ENCODE assay signal across 8 mouse cellular contexts in genomic region chr10:95725910-95726309, GRCm38 (mm10). TPM values are rescaled to one million over a fixed set of nuclear protein-coding genes. Genes with fewer than 3 reads are reported as not detected.
DNase-seq lines count a peak whose midpoint lies in the region; ATAC-seq lines count a peak whose summit lies in the region.

No protein-coding gene starts in this region.

- no peak overlapping the region for H3K9ac ChIP-seq in neural tube, embryonic 15.5 days (replicated peaks)
- H3K9ac ChIP-seq in heart, embryonic 14.5 days (ENCODE audit: low read length): peak overlapping the region; percentile 41; the same call in 1 of the 2 replicates

- no peak for ATAC-seq in neural tube, embryonic 15.5 days (ENCODE audit: low FRiP score)
- ATAC-seq in heart, embryonic 14.5 days (ENCODE audit: insufficient number of reproducible peaks, insufficient read depth, low FRiP score, low read depth): no peak
- ATAC-seq in granulocyte monocyte progenitor cell, adult 5-6 weeks (replicated peaks; ENCODE audit: poor library complexity, severe bottlenecking): no peak

- H3K27me3 ChIP-seq in neural tube, embryonic 15.5 days (replicated peaks): no peaks in the 10 kb centered on the region
- H3K27me3 ChIP-seq in heart, embryonic 14.5 days (ENCODE audit: control insufficient read depth, insufficient read depth, low read length): no peaks in the 10 kb centered on the region

- H3K4me3 ChIP-seq in neural tube, embryonic 15.5 days (replicated peaks): no peak overlapping the region
- H3K4me3 ChIP-seq in heart, embryonic 14.5 days (ENCODE audit: control insufficient read depth in 1 of 2, insufficient read depth in 1 of 2, low read depth in 1 of 2, low read length in 2 of 2): no peak overlapping the region

- DNase-seq in neural tube, embryonic 10.5 days (ENCODE audit: extremely low spot score, low spot score): no peak
- DNase-seq in cerebellum, postnatal 14 days: peak; percentile 73 to 85
- DNase-seq in layer of hippocampus, adult 8-10 months (ENCODE audit: low spot score in 2 of 2): peak; percentile 34 to 58
- peak; percentile 46 for DNase-seq in ovary, postnatal 14 days (ENCODE audit: low spot score)
- DNase-seq in T-cell, adult 2 months (ENCODE audit: low spot score): no peak

- peak overlapping the region; percentile 46; the same call in 1 of the 2 replicates for H3K27ac ChIP-seq in neural tube, embryonic 15.5 days (replicated peaks)
- peak overlapping the region; percentile 51 to 66 for H3K27ac ChIP-seq in heart, embryonic 14.5 days (replicated peaks in 1 of 2; ENCODE audit: control insufficient read depth in 1 of 2, insufficient read depth in 1 of 2, low read depth in 2 of 2, low read length in 2 of 2)

- no peak overlapping the region for H3K4me2 ChIP-seq in neural tube, embryonic 15.5 days
- peak overlapping the region; percentile 22 for H3K4me2 ChIP-seq in heart, embryonic 14.5 days (ENCODE audit: low read length)

- no peaks in the 10 kb centered on the region for H3K36me3 ChIP-seq in neural tube, embryonic 15.5 days
- no peaks in the 10 kb centered on the region for H3K36me3 ChIP-seq in heart, embryonic 14.5 days (ENCODE audit: control insufficient read depth, insufficient read depth, low read length)

- H3K4me1 ChIP-seq in neural tube, embryonic 15.5 days: peaks cover 9% of the 10 kb centered on the region
- peaks cover 14 to 26% of the 10 kb centered on the region in 2 experiments for H3K4me1 ChIP-seq in heart, embryonic 14.5 days (ENCODE audit: control insufficient read depth in 2 of 2, insufficient read depth in 2 of 2, low read length in 2 of 2)

- H3K9me3 ChIP-seq in neural tube, embryonic 15.5 days (replicated peaks): no peaks in the 10 kb centered on the region
- 0 out of 2 replicates have a peak, but pooled peaks cover 2% of the 10 kb centered on the region for H3K9me3 ChIP-seq in heart, embryonic 14.5 days (ENCODE audit: control insufficient read depth, low read length)

- 58% methylated on average over 5 of the region's 5 CpGs for WGBS in neural tube, embryonic 15.5 days
- WGBS in heart, embryonic 14.5 days: 32% methylated on average over 5 of the region's 5 CpGs

RNA-seq across cellular contexts. Expression of gene Anapc15-ps, which starts 52.7 kb away (rescaled TPM):
- not detected in 2 replicates for polyA plus RNA-seq in neural tube, embryonic 15.5 days (2015; fragmentation: Nextera tagmentation; extraction: Ambion mirVana)
- not detected in 2 replicates for polyA plus RNA-seq in heart, embryonic 14.5 days (2014; fragmentation: Nextera tagmentation; extraction: Ambion mirVana)
- total RNA-seq in layer of hippocampus, adult 8-10 months (2022): not detected
- not detected in 2 replicates for total RNA-seq in granulocyte monocyte progenitor cell, adult 5-6 weeks (2014; fragmentation: Nextera tagmentation)
- 1.6 and 3.6 TPM in 2 replicates for total RNA-seq in granulocyte monocyte progenitor cell, adult 5-6 weeks (2017)

Comparison
In these comparisons a context has a peak if more than half of its experiments do, and no peak if none do; other contexts are left out.
1. DNase-seq: peak in cerebellum, postnatal 14 days (2 of 2), layer of hippocampus, adult 8-10 months (2 of 2) and ovary, postnatal 14 days (single experiment); none in neural tube, embryonic 10.5 days (single experiment) and T-cell, adult 2 months (single experiment).